Mouse (Mus musculus) bone marrow, adult 2 months (tissue): ENCODE data around the gene Osbpl3. TPM values are rescaled to one million over a fixed set of nuclear protein-coding genes. Genes with fewer than 3 reads are reported as not detected.

Experiments used
- H3K27ac ChIP-seq: fragments of 200-500 bp; 2 replicates; pipeline ENCODE4 v1.5.1; 2012; ENCODE audit warnings: low read depth, mild to moderate bottlenecking, control low read depth, inconsistent platforms, low read length; ENCODE audit not compliant: control insufficient read depth, poor library complexity, insufficient read depth
- H3K4me1 ChIP-seq: fragments of 200-500 bp; 2 replicates; pipeline ENCODE4 v1.6.1; 2011; ENCODE audit warnings: low read length; ENCODE audit not compliant: control insufficient read depth, insufficient read depth
- H3K4me3 ChIP-seq: fragments of 200-500 bp; replicated peaks from 2 replicates; pipeline ENCODE3; 2011; ENCODE audit warnings: mild to moderate bottlenecking, low read depth, low read length, control low read depth; ENCODE audit not compliant: control insufficient read depth
- CTCF ChIP-seq: fragments of 200-500 bp; IDR thresholded peaks from 2 replicates; pipeline ENCODE4 v1.5.1; 2011; ENCODE audit warnings: low read length, control low read depth; ENCODE audit not compliant: control insufficient read depth, insufficient read depth
- POLR2A ChIP-seq: fragments of 200-500 bp; IDR thresholded peaks from 2 replicates; pipeline ENCODE4 v1.6.1; 2011; ENCODE audit warnings: low read depth, mild to moderate bottlenecking, control low read depth, low read length, borderline replicate concordance; ENCODE audit not compliant: control insufficient read depth
- WGBS: fragments of 180-500 bp; shearing (Covaris S2); methylation state at CpG from one replicate; pipeline ENCODE4 v1.1.7; 2018; 5-methylcytosine and 5-hydroxymethylcytosine counted together
- polyA plus RNA-seq: library from polyadenylated mRNA; stranded (reverse); fragments of >200 nt; gene quantifications from 2 replicates; pipeline ENCODE4 v1.2.4, GENCODE M21; 2011; ENCODE audit warnings: low replicate concordance; ENCODE audit not compliant: missing spikeins, insufficient read depth, insufficient read length

The Osbpl3 gene
- polyA plus RNA-seq, 1 experiment: 5.9 TPM

GRCm38 (mm10) chr6:50424271-50424670 is 31.7 kb downstream of the Osbpl3 start:
- H3K4me1 ChIP-seq: no peaks in the 10 kb centered on the region
- H3K27ac ChIP-seq: no peak overlapping the region
- 78% methylated on average over 4 of the region's 4 CpGs for WGBS
- TF ChIP-seq CTCF (no peak), POLR2A (no peak)
- no peak overlapping the region for H3K4me3 ChIP-seq

DNA sequence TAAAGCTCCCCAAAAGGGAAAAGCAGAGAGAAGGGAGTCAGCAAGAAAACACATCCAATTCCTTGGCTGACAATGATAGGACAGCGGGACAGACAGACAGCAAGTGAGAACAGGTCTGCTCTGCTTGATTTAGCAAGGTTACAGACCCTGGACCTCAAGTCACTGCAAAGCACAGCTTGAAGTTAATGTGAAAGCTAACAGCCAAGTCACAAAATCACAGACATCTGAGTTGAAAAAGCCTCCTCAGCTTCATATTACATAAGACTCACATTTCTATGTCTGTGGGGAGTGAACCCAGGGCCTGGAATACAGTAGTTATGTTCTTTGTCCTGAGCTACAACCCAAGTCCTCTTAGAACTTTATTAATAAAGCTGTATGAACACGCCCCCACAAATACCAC is 35.6 kb downstream of the Osbpl3 start:
- TF ChIP-seq POLR2A: no peak
- TF ChIP-seq CTCF: no peak
- Histone ChIP-seq H3K27ac (no peak overlapping the region), H3K4me3 (no peak overlapping the region), H3K4me1 (no peaks in the 10 kb centered on the region)
- WGBS: 86% methylated on average over 2 of the region's 2 CpGs

DNA sequence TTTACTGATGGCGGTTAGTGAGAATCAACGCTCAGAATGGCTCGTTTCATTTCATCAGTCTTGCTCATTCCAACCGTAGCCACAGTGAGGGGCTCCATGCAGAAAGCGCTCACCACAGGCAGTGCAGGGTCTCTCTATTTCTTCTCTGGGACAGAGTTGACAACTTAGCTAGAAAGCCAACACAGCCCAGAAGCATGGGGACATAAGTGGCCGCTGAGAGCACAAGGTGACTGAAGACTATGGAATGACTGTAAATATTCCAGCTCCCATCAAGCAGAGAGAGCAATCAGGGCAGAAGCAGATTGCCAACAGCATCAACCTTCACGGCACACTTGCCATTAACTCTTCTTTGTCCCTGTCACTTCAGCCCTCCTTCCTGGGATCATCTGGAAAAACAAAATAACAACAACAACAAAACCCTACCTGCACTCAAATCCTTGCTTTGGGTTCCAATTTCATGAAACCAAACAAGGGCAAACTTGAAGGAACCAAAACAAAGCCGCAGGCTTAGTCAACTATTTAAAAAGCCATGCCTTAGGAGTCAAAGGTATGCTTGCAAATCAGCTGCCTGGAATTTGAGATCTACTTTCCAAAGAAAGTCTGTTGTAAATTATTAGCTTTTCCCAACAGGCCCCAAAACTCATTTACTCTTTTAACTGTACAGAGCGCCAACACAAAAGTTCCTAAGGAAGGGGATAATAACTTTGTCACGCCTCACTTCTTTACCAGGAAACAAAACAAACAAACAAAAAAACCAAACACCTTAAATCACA is 36.3 kb downstream of the Osbpl3 start:
- Histone ChIP-seq H3K4me1 (no peaks in the 10 kb centered on the region), H3K27ac (no peak overlapping the region), H3K4me3 (no peak overlapping the region)
- TF ChIP-seq CTCF: no peak
- TF ChIP-seq POLR2A: no peak
- 91% methylated on average over 10 of the region's 10 CpGs for WGBS

DNA sequence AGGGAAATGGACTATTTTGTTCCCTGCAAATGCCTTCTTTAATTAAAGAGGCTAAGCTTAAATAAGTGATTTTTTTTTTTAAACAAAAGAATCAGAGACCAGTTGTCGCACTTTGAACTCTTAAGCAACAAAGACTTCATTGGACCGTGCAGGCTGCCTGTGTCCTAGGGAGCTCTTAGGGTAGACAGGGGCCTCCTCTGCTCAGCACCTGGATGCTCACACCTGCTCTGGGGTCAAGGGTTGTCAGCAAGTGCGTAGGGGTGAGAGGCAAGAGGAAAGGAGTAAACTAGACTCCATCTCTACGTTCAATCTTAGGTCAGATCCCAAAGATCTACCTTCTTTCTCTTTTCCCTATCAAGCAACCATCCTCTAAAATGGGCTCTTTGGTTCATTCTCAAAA is 37.0 kb downstream of the Osbpl3 start:
- H3K4me3 ChIP-seq: no peak overlapping the region
- 90% methylated on average over 4 of the region's 4 CpGs for WGBS
- H3K27ac ChIP-seq: no peak overlapping the region
- no peaks in the 10 kb centered on the region; the same call in 1 of the 2 replicates for H3K4me1 ChIP-seq
- TF ChIP-seq POLR2A (no peak), CTCF (no peak)

- H3K4me1 ChIP-seq: no peaks in the 10 kb centered on the region; the same call in 1 of the 2 replicates
- 72% methylated on average over 5 of the region's 5 CpGs for WGBS
- no peak overlapping the region for H3K4me3 ChIP-seq
- TF ChIP-seq CTCF (no peak), POLR2A (no peak)
- no peak overlapping the region for H3K27ac ChIP-seq
Observed at GRCm38 (mm10) chr6:50416854-50417253, 39.1 kb downstream of the Osbpl3 start.

GRCm38 (mm10) chr6:50415431-50415830 is 40.6 kb downstream of the Osbpl3 start:
- TF ChIP-seq CTCF (no peak), POLR2A (no peak)
- no peak overlapping the region for H3K27ac ChIP-seq
- WGBS: 76% methylated on average over 6 of the region's 6 CpGs
- no peak overlapping the region for H3K4me3 ChIP-seq
- no peaks in the 10 kb centered on the region; the same call in 1 of the 2 replicates for H3K4me1 ChIP-seq

DNA sequence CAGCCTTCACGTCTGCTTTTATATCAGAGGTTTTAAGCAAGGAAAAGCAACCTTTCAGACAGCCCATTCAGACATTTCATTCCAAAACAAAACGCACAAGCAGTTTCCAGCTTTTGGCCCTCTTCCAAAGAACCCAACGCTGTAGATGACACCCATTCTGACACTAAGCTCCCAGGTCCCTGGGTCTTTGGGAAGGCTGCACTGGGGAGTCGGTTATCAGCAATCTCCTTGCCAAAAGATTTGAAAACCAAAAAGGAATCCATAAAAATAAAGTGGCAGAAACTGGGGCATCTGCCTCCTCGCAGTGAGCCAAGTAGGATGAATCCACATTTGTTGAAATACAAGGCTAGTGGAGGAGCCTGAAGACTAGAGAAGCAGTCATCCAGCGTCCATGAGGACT is 41.5 kb downstream of the Osbpl3 start:
- Histone ChIP-seq H3K4me1 (no peaks in the 10 kb centered on the region; the same call in 1 of the 2 replicates), H3K4me3 (no peak overlapping the region), H3K27ac (no peak overlapping the region)
- 78% methylated on average over 6 of the region's 6 CpGs for WGBS
- TF ChIP-seq POLR2A (no peak), CTCF (no peak)

DNA sequence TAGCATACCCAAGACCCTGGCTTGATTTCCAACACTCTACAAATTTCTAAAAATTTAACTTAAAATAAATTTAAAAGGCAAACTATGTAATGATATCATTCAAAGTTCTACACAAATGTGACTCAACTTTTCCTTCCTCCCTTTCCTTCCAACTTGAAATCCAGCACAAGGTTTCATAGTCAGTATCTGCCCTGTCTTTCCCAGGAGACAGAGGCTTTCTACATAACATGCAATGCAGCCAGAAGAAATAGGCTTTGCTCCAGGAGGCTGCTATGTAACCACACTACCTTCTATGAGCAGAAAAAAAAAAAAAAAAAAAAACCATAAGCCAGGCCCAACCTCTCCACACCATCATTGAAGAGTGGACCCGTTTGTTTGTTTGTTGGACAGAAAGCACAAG is 42.6 kb downstream of the Osbpl3 start:
- Histone ChIP-seq H3K4me3 (no peak overlapping the region), H3K4me1 (no peaks in the 10 kb centered on the region; the same call in 1 of the 2 replicates), H3K27ac (no peak overlapping the region)
- no peak for TF ChIP-seq POLR2A
- no peak for TF ChIP-seq CTCF
- 73% methylated on average over 1 of the region's 1 CpGs for WGBS
